Mouse (Mus musculus) E14TG2a.4 (cell line): ENCODE measurements around the gene Fam155a.
"Not testable (repeated sequence)": the region's sequence is repeated elsewhere in the genome, so short reads cannot be mapped to it uniquely, and the experiment has no call there.

Experiments
- H3K27me3 ChIP-seq: 2 replicates; pipeline ENCODE4 v1.6.1; 2014; ENCODE audit warnings: low read length, control low read depth; ENCODE audit not compliant: insufficient read depth
- H3K36me3 ChIP-seq: 2 replicates; pipeline ENCODE4 v1.6.1; 2014; ENCODE audit warnings: low read length, control low read depth; ENCODE audit not compliant: insufficient read depth
- H3K4me1 ChIP-seq: replicated peaks from 2 replicates; pipeline ENCODE4 v1.6.1; 2014; ENCODE audit warnings: low read depth, low read length, control low read depth
- H3K4me3 ChIP-seq: replicated peaks from 2 replicates; pipeline ENCODE4 v1.5.1; 2014; ENCODE audit warnings: mild to moderate bottlenecking, low read length
- H3K9me3 ChIP-seq: 2 replicates; pipeline ENCODE4 v1.6.1; 2014; ENCODE audit warnings: low read length, control low read depth
- CTCF ChIP-seq: conservative IDR thresholded peaks from 2 replicates; pipeline ENCODE4 v1.5.1; 2014; ENCODE audit warnings: low read length
- NANOG ChIP-seq: IDR thresholded peaks from 2 replicates; pipeline ENCODE4 v1.6.1; 2014; ENCODE audit warnings: borderline replicate concordance, low read length, mixed read lengths
- POU5F1 ChIP-seq: IDR thresholded peaks from 2 replicates; pipeline ENCODE4 v1.6.1; 2014; ENCODE audit warnings: low read length, borderline replicate concordance

Fam155a gene

GRCm38 (mm10) chr8:9394670-9395069 lies 376.3 kb downstream of the Fam155a start:
- Histone ChIP-seq H3K4me3 (no peak overlapping the region), H3K36me3 (no peaks in the 10 kb centered on the region), H3K27me3 (no peaks in the 10 kb centered on the region), H3K9me3 (0 out of 2 replicates have a peak, but pooled peaks cover 4% of the 10 kb centered on the region), H3K4me1 (no peaks in the 10 kb centered on the region)
- no peak for TF ChIP-seq CTCF
- TF ChIP-seq POU5F1, result no peak
- no peak for TF ChIP-seq NANOG

- H3K9me3 ChIP-seq, result 0 out of 2 replicates have a peak, but pooled peaks cover 4% of the 10 kb centered on the region
- no peak overlapping the region for H3K4me3 ChIP-seq
- no peaks in the 10 kb centered on the region for H3K27me3 ChIP-seq
- TF ChIP-seq CTCF (peak; percentile 28), POU5F1 (no peak), NANOG (no peak)
- H3K36me3 ChIP-seq, result no peaks in the 10 kb centered on the region
- no peaks in the 10 kb centered on the region for H3K4me1 ChIP-seq
These were observed 377.7 kb downstream of the Fam155a start for GRCm38 (mm10) chr8:9393246-9393645.

DNA sequence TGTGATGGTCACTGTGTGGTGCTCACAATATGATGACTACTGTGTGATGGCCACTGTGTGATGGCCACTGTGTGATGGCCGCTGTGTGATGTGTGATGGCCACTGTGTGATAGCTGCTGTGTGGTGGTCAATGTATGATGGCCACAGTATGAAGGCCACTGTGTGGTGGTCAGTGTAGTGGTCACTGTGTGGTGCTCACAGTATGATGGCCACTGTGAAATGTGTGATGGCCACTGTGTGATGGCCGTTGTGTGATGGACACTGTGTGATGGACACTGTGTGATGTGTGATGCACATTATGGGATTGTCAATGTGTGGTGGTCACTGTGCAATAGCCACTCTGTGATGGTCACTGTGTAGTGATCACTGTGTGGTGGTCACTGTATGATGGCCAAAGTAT lies 380.7 kb downstream of the Fam155a start:
- H3K27me3 ChIP-seq, H3K4me1 ChIP-seq, H3K4me3 ChIP-seq, H3K9me3 ChIP-seq, H3K36me3 ChIP-seq: not testable (repeated sequence)

DNA sequence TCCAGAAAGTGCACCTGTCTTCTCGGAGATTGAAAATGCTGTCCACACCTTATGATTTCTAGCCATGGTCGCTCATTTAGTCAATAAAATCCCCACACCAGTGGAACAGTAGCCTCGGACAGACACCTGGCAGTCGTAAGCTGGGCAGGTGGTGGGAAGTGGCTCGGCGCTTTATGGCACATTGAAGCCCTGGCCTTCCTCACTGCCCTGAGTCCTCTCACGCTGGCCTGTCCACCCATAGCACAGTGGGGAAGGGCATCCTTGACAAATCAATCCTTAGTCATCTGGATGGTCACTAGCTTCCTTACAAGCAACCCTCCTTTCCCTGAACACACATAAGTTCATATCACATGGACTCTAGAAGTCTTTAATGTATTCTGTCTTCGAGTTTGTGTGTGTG lies 401.8 kb downstream of the Fam155a start:
- H3K9me3 ChIP-seq, result no peaks in the 10 kb centered on the region
- TF ChIP-seq POU5F1, result no peak
- TF ChIP-seq CTCF, result no peak
- no peak for TF ChIP-seq NANOG
- no peaks in the 10 kb centered on the region for H3K4me1 ChIP-seq
- no peak overlapping the region for H3K4me3 ChIP-seq
- no peaks in the 10 kb centered on the region for H3K36me3 ChIP-seq
- no peaks in the 10 kb centered on the region for H3K27me3 ChIP-seq

- H3K27me3 ChIP-seq, result no peaks in the 10 kb centered on the region
- H3K4me1 ChIP-seq, result no peaks in the 10 kb centered on the region
- no peaks in the 10 kb centered on the region for H3K9me3 ChIP-seq
- no peaks in the 10 kb centered on the region for H3K36me3 ChIP-seq
- TF ChIP-seq CTCF (no peak), POU5F1 (no peak), NANOG (no peak)
- H3K4me3 ChIP-seq, result no peak overlapping the region
These were observed 403.2 kb downstream of the Fam155a start for GRCm38 (mm10) chr8:9367721-9368120.

GRCm38 (mm10) chr8:9365381-9365780 lies 405.6 kb downstream of the Fam155a start:
- peaks cover 4% of the 10 kb centered on the region; the same call in 1 of the 2 replicates for H3K27me3 ChIP-seq
- no peaks in the 10 kb centered on the region for H3K36me3 ChIP-seq
- no peaks in the 10 kb centered on the region for H3K9me3 ChIP-seq
- TF ChIP-seq CTCF (no peak), NANOG (no peak), POU5F1 (no peak)
- no peak overlapping the region for H3K4me3 ChIP-seq
- no peaks in the 10 kb centered on the region for H3K4me1 ChIP-seq

- Histone ChIP-seq H3K36me3 (no peaks in the 10 kb centered on the region), H3K4me3 (no peak overlapping the region), H3K27me3 (no peaks in the 10 kb centered on the region), H3K4me1 (peaks cover 23% of the 10 kb centered on the region), H3K9me3 (no peaks in the 10 kb centered on the region)
- TF ChIP-seq CTCF, result peak; percentile 73
- TF ChIP-seq POU5F1, result no peak
- no peak for TF ChIP-seq NANOG
These were observed 422.3 kb downstream of the Fam155a start for GRCm38 (mm10) chr8:9348523-9349135.

DNA sequence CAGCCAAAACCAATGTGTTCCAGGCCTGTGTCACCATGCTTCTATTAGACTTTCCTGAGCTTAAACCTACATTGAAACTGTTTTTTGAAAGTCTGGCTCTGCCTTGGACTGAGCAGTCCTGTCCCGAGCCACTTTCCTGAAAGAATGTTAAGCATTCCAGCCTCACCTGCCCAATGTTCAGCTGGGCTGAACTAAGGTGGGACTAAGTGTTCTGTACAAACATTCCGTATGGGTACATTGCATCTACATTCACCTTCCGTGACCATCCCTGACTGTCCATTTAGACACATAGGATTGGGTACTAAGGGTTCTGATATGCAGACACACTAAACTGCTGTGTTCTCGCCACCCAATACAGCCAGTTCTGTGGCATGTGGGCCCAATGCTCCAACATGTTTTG lies 423.8 kb downstream of the Fam155a start:
- H3K27me3 ChIP-seq, result no peaks in the 10 kb centered on the region
- H3K36me3 ChIP-seq, result no peaks in the 10 kb centered on the region

DNA sequence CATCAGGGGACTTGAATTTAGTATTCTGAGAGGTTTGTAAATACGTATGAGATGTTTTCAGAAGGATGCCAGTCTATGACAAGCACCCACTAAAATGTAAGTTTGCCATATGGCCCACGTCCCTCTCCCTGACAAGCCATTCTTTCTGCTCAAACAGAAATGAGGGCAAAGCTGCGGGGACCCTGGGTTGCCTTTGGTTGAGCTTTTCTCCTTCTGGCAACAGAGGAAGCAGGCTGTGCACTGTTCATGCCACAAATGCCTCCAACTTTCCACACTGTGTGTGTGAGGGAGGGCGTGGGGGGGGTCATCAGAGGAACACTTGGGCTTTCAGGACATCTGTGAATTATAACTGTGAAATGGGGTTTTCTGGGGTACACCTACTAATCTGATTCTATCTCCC lies 426.8 kb downstream of the Fam155a start:
- no peak overlapping the region for H3K4me3 ChIP-seq
- no peaks in the 10 kb centered on the region for H3K9me3 ChIP-seq
- TF ChIP-seq NANOG (no peak), POU5F1 (no peak), CTCF (no peak)
- no peaks in the 10 kb centered on the region for H3K27me3 ChIP-seq
- H3K36me3 ChIP-seq, result no peaks in the 10 kb centered on the region
- peaks cover 50% of the 10 kb centered on the region for H3K4me1 ChIP-seq

More for the DNA sequence above, 423.8 kb downstream of the Fam155a start:
- no peak for TF ChIP-seq CTCF
- no peak for TF ChIP-seq NANOG
- no peak for TF ChIP-seq POU5F1
- peaks cover 33% of the 10 kb centered on the region for H3K4me1 ChIP-seq
- no peak overlapping the region for H3K4me3 ChIP-seq
- no peaks in the 10 kb centered on the region for H3K9me3 ChIP-seq
